ENCODE assay signal across 15 mouse cellular contexts in the genomic region with DNA sequence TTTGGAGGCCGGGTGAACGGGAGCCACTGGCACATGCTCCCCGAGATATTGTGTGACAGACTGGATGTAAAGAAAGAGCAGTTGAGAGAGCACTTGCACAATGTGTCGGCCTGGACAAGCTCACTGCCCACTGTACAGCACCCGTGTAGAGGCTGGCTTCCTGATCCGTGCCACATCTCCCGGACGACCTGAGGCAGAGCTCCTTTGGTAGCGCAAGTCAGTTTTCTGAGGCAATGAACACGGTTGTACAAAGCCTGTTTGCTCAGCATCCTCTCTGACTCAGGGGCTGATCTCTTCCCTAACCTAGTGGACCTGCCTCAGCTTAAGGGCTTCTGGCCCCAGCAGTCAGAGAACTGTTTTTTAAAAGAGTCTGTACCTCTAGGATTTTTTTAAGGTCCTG.
DNase-seq lines count a peak whose midpoint lies in the region; ATAC-seq and TF ChIP-seq lines count a peak whose summit lies in the region.
"Had no signal": no experiment of that assay in that cellular context is flagged by ENCODE, and none has a peak within 500 bp of the region (broad histone marks: within the 10 kb centered on the region; RNA-seq: fewer than 3 reads in every experiment).

No protein-coding gene starts in this region.

- H3K4me3 ChIP-seq in cerebellum, adult 2 months (replicated peaks; ENCODE audit: insufficient read depth, low read depth, low read length): no peak overlapping the region
- H3K4me3 ChIP-seq in embryonic facial prominence, embryonic 10.5 days: no peak overlapping the region
- no peak overlapping the region for H3K4me3 ChIP-seq in hindbrain, embryonic 13.5 days
- no peak overlapping the region for H3K4me3 ChIP-seq in midbrain, postnatal 0 days (ENCODE audit: low read depth, low read length)
- H3K4me3 ChIP-seq: embryonic facial prominence, embryonic 12.5 days; limb, embryonic 15.5 days; lung, embryonic 15.5 days had no signal

- H3K36me3 ChIP-seq in embryonic facial prominence, embryonic 10.5 days (replicated peaks): peaks cover 4% of the 10 kb centered on the region
- peaks cover 16% of the 10 kb centered on the region for H3K36me3 ChIP-seq in hindbrain, embryonic 13.5 days
- peaks cover 8% of the 10 kb centered on the region; the same call in 1 of the 2 replicates for H3K36me3 ChIP-seq in midbrain, postnatal 0 days (ENCODE audit: insufficient read depth, low read length)
- H3K36me3 ChIP-seq: embryonic facial prominence, embryonic 12.5 days; limb, embryonic 15.5 days; lung, embryonic 15.5 days had no signal

- peaks cover 6% of the 10 kb centered on the region for H3K4me1 ChIP-seq in cerebellum, adult 2 months (ENCODE audit: control insufficient read depth, insufficient read depth, low read length)
- H3K4me1 ChIP-seq in embryonic facial prominence, embryonic 10.5 days: peaks cover 9% of the 10 kb centered on the region; the same call in 1 of the 2 replicates
- H3K4me1 ChIP-seq in hindbrain, embryonic 13.5 days (replicated peaks): peaks cover 14% of the 10 kb centered on the region
- 0 out of 2 replicates have a peak, but pooled peaks cover 2% of the 10 kb centered on the region for H3K4me1 ChIP-seq in midbrain, postnatal 0 days (ENCODE audit: insufficient read depth, low read length)
- H3K4me1 ChIP-seq: embryonic facial prominence, embryonic 12.5 days; limb, embryonic 15.5 days; lung, embryonic 15.5 days had no signal

- peak; percentile 22 to 32 for DNase-seq in cerebellum, postnatal 25 days
- no peak for DNase-seq in cerebellum, adult 2 months
- DNase-seq in embryonic facial prominence, embryonic 10.5 days (ENCODE audit: low spot score): no peak
- DNase-seq in midbrain, postnatal 0 days (ENCODE audit: low spot score): peak; percentile 48
- no peak for DNase-seq in kidney, postnatal 10 days
- no peak for DNase-seq in thymus, postnatal 10 days (ENCODE audit: low spot score in 2 of 2)
- DNase-seq in right cerebral cortex, postnatal 4 days: no peak
- DNase-seq: B cell, adult 2 months; heart, adult 11 months; thymus, adult 18-20 months had no signal

- TF ChIP-seq POLR2A in cerebellum, adult 2 months (IDR thresholded peaks at IDR 0.05; ENCODE audit: borderline replicate concordance, insufficient read depth, low read length): no peak

- H3K9ac ChIP-seq in hindbrain, embryonic 13.5 days: no peak overlapping the region
- no peak overlapping the region for H3K9ac ChIP-seq in midbrain, postnatal 0 days (replicated peaks; ENCODE audit: low read length, poor library complexity, severe bottlenecking)
- H3K9ac ChIP-seq: embryonic facial prominence, embryonic 12.5 days; limb, embryonic 15.5 days; lung, embryonic 15.5 days had no signal

- H3K4me2 ChIP-seq in hindbrain, embryonic 13.5 days: no peak overlapping the region
- no peak overlapping the region for H3K4me2 ChIP-seq in midbrain, postnatal 0 days (ENCODE audit: low read depth, low read length, poor library complexity, severe bottlenecking)
- H3K4me2 ChIP-seq: embryonic facial prominence, embryonic 12.5 days; limb, embryonic 15.5 days; lung, embryonic 15.5 days had no signal

- 24% methylated on average over 10 of the region's 10 CpGs for WGBS in cerebellum, adult 2 months
- WGBS in embryonic facial prominence, embryonic 10.5 days: 67% methylated on average over 10 of the region's 10 CpGs
- WGBS in hindbrain, embryonic 13.5 days: 30% methylated on average over 10 of the region's 10 CpGs
- 16% methylated on average over 10 of the region's 10 CpGs for WGBS in midbrain, postnatal 0 days

- H3K27ac ChIP-seq in cerebellum, adult 2 months (ENCODE audit: insufficient read depth, low read length): no peak overlapping the region
- peak overlapping the region; percentile 25; the same call in 1 of the 2 replicates for H3K27ac ChIP-seq in embryonic facial prominence, embryonic 10.5 days (replicated peaks)
- peak overlapping the region; percentile 65 for H3K27ac ChIP-seq in hindbrain, embryonic 13.5 days
- 0 out of 2 replicates have a peak overlapping the region, but pooled peaks have one; percentile 19 for H3K27ac ChIP-seq in midbrain, postnatal 0 days (ENCODE audit: low read depth, low read length)
- H3K27ac ChIP-seq: embryonic facial prominence, embryonic 12.5 days; limb, embryonic 15.5 days; lung, embryonic 15.5 days had no signal

- H3K9me3 ChIP-seq in embryonic facial prominence, embryonic 10.5 days: no peaks in the 10 kb centered on the region
- no peaks in the 10 kb centered on the region for H3K9me3 ChIP-seq in hindbrain, embryonic 13.5 days
- H3K9me3 ChIP-seq in midbrain, postnatal 0 days (ENCODE audit: low read length): no peaks in the 10 kb centered on the region
- H3K9me3 ChIP-seq: embryonic facial prominence, embryonic 12.5 days; G1E; limb, embryonic 15.5 days; lung, embryonic 15.5 days had no signal

- ATAC-seq in hindbrain, embryonic 13.5 days (ENCODE audit: low FRiP score): peak; percentile 83
- ATAC-seq in midbrain, postnatal 0 days (ENCODE audit: low FRiP score): peak; percentile 76

- TF ChIP-seq CTCF in cerebellum, adult 2 months (IDR thresholded peaks at IDR 0.05; ENCODE audit: borderline replicate concordance, insufficient read depth, low read depth, low read length): no peak
- TF ChIP-seq CTCF in midbrain, postnatal 0 days (IDR thresholded peaks at IDR 0.05): no peak

- no peaks in the 10 kb centered on the region for H3K27me3 ChIP-seq in cerebellum, adult 2 months (ENCODE audit: control insufficient read depth, insufficient read depth, low read length)
- no peaks in the 10 kb centered on the region for H3K27me3 ChIP-seq in embryonic facial prominence, embryonic 10.5 days (replicated peaks; ENCODE audit: low read depth, poor library complexity, severe bottlenecking)
- no peaks in the 10 kb centered on the region for H3K27me3 ChIP-seq in hindbrain, embryonic 13.5 days
- H3K27me3 ChIP-seq in midbrain, postnatal 0 days (ENCODE audit: insufficient read depth, low read length): no peaks in the 10 kb centered on the region
- H3K27me3 ChIP-seq: embryonic facial prominence, embryonic 12.5 days; limb, embryonic 15.5 days; lung, embryonic 15.5 days had no signal

Comparison
In these comparisons a context has a peak if more than half of its experiments do, and no peak if none do; other contexts are left out.
1. DNase-seq: peak in cerebellum, postnatal 25 days (2 of 2) and midbrain, postnatal 0 days (single experiment); none in cerebellum, adult 2 months (0 of 2), embryonic facial prominence, embryonic 10.5 days (single experiment), kidney, postnatal 10 days (single experiment), thymus, postnatal 10 days (0 of 2) and right cerebral cortex, postnatal 4 days (single experiment).